Mouse (Mus musculus): ENCODE results near the gene Gm28053.

- TF ChIP-seq FLI1 (IDR thresholded peaks at IDR 0.05; ENCODE audit: low read length) (no peak), GATA1 (IDR thresholded peaks at IDR 0.05; ENCODE audit: borderline replicate concordance, low read length) (no peak)
Measured at GRCm38 (mm10) chr6:48745490-48745889, 27.1 kb downstream of the Gm28053 start.
